Mouse (Mus musculus): ENCODE data around the gene Dbi.
"Not testable (repeated sequence)": the region's sequence is repeated elsewhere in the genome, so short reads cannot be mapped to it uniquely, and the experiment has no call there.

GRCm38 (mm10) chr1:120093482-120094134, 27.3 kb downstream of the Dbi start:
- TF ChIP-seq TCF12 (IDR thresholded peaks at IDR 0.05; ENCODE audit: insufficient read depth, poor library complexity, severe bottlenecking); E2F4 (IDR thresholded peaks at IDR 0.05; ENCODE audit: insufficient read depth); REST (IDR thresholded peaks at IDR 0.05; ENCODE audit: insufficient read depth, insufficient read length); POLR2A (IDR thresholded peaks at IDR 0.05; ENCODE audit: insufficient read length, low read depth); CEBPB (IDR thresholded peaks at IDR 0.05; ENCODE audit: insufficient read depth, poor library complexity, severe bottlenecking); POLR2AphosphoS2 (IDR thresholded peaks at IDR 0.05; ENCODE audit: insufficient read length, low read depth): not testable (repeated sequence)

Data from myocyte (in vitro differentiated cells).